ENCODE assay signal across 11 mouse cellular contexts in genomic region chr5:127324645-127325044, GRCm38 (mm10).
A peak's percentile ranks its signal among the peaks of the same experiment; 100 is the strongest.
DNase-seq lines count a peak whose midpoint lies in the region; ATAC-seq and TF ChIP-seq lines count a peak whose summit lies in the region.
"Had no signal": no experiment of that assay in that cellular context is flagged by ENCODE, and none has a peak within 500 bp of the region (broad histone marks: within the 10 kb centered on the region; RNA-seq: fewer than 3 reads in every experiment).

No protein-coding gene starts in this region.

- no peak overlapping the region for H3K9ac ChIP-seq in kidney, embryonic 15.5 days
- no peak overlapping the region for H3K9ac ChIP-seq in hindbrain, embryonic 11.5 days (ENCODE audit: low read depth, low read length)
- H3K9ac ChIP-seq in midbrain, embryonic 13.5 days (replicated peaks): no peak overlapping the region

- peak; percentile 6 for DNase-seq in kidney, adult 2 months
- DNase-seq in embryo, embryonic 9.5 days (ENCODE audit: extremely low spot score): peak; percentile 39
- peak; percentile 39 for DNase-seq in hindbrain, embryonic 11.5 days (ENCODE audit: low spot score)
- DNase-seq in spleen, postnatal 10 days (ENCODE audit: low spot score in 2 of 2): no peak
- DNase-seq: cerebellum, adult 8-10 months; heart, adult 18-20 months; liver had no signal

- no peaks in the 10 kb centered on the region for H3K27me3 ChIP-seq in kidney, adult 2 months (replicated peaks; ENCODE audit: control insufficient read depth, insufficient read depth, low read length)
- no peaks in the 10 kb centered on the region for H3K27me3 ChIP-seq in kidney, embryonic 15.5 days
- no peaks in the 10 kb centered on the region for H3K27me3 ChIP-seq in hindbrain, embryonic 11.5 days (ENCODE audit: control insufficient read depth, insufficient read depth, low read length)
- H3K27me3 ChIP-seq in midbrain, embryonic 13.5 days: no peaks in the 10 kb centered on the region
- H3K27me3 ChIP-seq: megakaryocyte, embryonic 14.5 days had no signal

- no peak for TF ChIP-seq POLR2A in kidney, adult 2 months (IDR thresholded peaks at IDR 0.05; ENCODE audit: low read depth, low read length)

- no peak overlapping the region for H3K27ac ChIP-seq in kidney, adult 2 months (ENCODE audit: insufficient read depth, low read depth, low read length)
- no peak overlapping the region for H3K27ac ChIP-seq in kidney, embryonic 15.5 days
- H3K27ac ChIP-seq in hindbrain, embryonic 11.5 days (ENCODE audit: low read depth, low read length): peak overlapping the region; percentile 92
- H3K27ac ChIP-seq in midbrain, embryonic 13.5 days: peak overlapping the region; percentile 84

- no peaks in the 10 kb centered on the region for H3K36me3 ChIP-seq in kidney, adult 2 months (ENCODE audit: control insufficient read depth, insufficient read depth, low read length)
- H3K36me3 ChIP-seq in kidney, embryonic 15.5 days: no peaks in the 10 kb centered on the region
- H3K36me3 ChIP-seq in hindbrain, embryonic 11.5 days (ENCODE audit: control insufficient read depth, insufficient read depth, low read length): no peaks in the 10 kb centered on the region
- H3K36me3 ChIP-seq in midbrain, embryonic 13.5 days: no peaks in the 10 kb centered on the region

- no peak for ATAC-seq in kidney, embryonic 15.5 days (replicated peaks; ENCODE audit: low FRiP score)
- 0 out of 2 replicates have a peak, but pooled peaks have one; percentile 9 for ATAC-seq in hindbrain, embryonic 11.5 days (ENCODE audit: low FRiP score)
- no peak; the same call in 1 of the 2 replicates for ATAC-seq in midbrain, embryonic 13.5 days
- no peak for ATAC-seq in cerebellum, adult (ENCODE audit: insufficient number of reproducible peaks, low FRiP score, low TSS enrichment)

- no peak overlapping the region for H3K4me2 ChIP-seq in kidney, embryonic 15.5 days
- H3K4me2 ChIP-seq in hindbrain, embryonic 11.5 days (replicated peaks; ENCODE audit: low read depth, low read length): 0 out of 2 replicates have a peak overlapping the region, but pooled peaks have one; percentile 7
- no peak overlapping the region for H3K4me2 ChIP-seq in midbrain, embryonic 13.5 days (replicated peaks)

- H3K4me1 ChIP-seq in kidney, adult 2 months (ENCODE audit: control insufficient read depth, insufficient read depth, low read length): no peaks in the 10 kb centered on the region
- peaks cover 17% of the 10 kb centered on the region for H3K4me1 ChIP-seq in kidney, embryonic 15.5 days
- H3K4me1 ChIP-seq in hindbrain, embryonic 11.5 days (replicated peaks; ENCODE audit: control insufficient read depth, insufficient read depth, low read length): peaks cover 2% of the 10 kb centered on the region
- peaks cover 48% of the 10 kb centered on the region for H3K4me1 ChIP-seq in midbrain, embryonic 13.5 days (replicated peaks)
- H3K4me1 ChIP-seq: megakaryocyte, embryonic 14.5 days had no signal

- WGBS in kidney, adult 2 months: 54% methylated on average over 2 of the region's 2 CpGs
- WGBS in kidney, embryonic 15.5 days: 44% methylated on average over 2 of the region's 2 CpGs
- 40% methylated on average over 2 of the region's 2 CpGs for WGBS in hindbrain, embryonic 11.5 days
- WGBS in midbrain, embryonic 13.5 days: 39% methylated on average over 2 of the region's 2 CpGs

- no peak overlapping the region for H3K4me3 ChIP-seq in kidney, adult 2 months (ENCODE audit: insufficient read depth, low read depth, low read length)
- H3K4me3 ChIP-seq in kidney, embryonic 15.5 days (replicated peaks): no peak overlapping the region
- no peak overlapping the region for H3K4me3 ChIP-seq in hindbrain, embryonic 11.5 days (ENCODE audit: low read depth, low read length)
- no peak overlapping the region for H3K4me3 ChIP-seq in midbrain, embryonic 13.5 days (replicated peaks)

- no peak for TF ChIP-seq CTCF in kidney, adult 2 months (conservative IDR thresholded peaks at IDR 0.05; ENCODE audit: insufficient read depth, insufficient read length, low read depth, low read length)

- no peaks in the 10 kb centered on the region for H3K9me3 ChIP-seq in kidney, embryonic 15.5 days (replicated peaks)
- no peaks in the 10 kb centered on the region for H3K9me3 ChIP-seq in hindbrain, embryonic 11.5 days (ENCODE audit: control insufficient read depth, low read length)
- no peaks in the 10 kb centered on the region for H3K9me3 ChIP-seq in midbrain, embryonic 13.5 days

Comparison
In these comparisons a context has a peak if more than half of its experiments do, and no peak if none do; other contexts are left out.
1. DNase-seq: peak in kidney, adult 2 months (single experiment), embryo, embryonic 9.5 days (single experiment) and hindbrain, embryonic 11.5 days (single experiment); none in spleen, postnatal 10 days (0 of 2).
2. H3K27ac ChIP-seq: peak in hindbrain, embryonic 11.5 days (single experiment) and midbrain, embryonic 13.5 days (single experiment); none in kidney, adult 2 months (single experiment) and kidney, embryonic 15.5 days (single experiment).